Mouse (Mus musculus) intestine, embryonic 16.5 days (tissue): ENCODE data around the gene Psmb9. TPM values are rescaled to one million over a fixed set of nuclear protein-coding genes. Genes with fewer than 3 reads are reported as not detected.
A peak's percentile ranks its signal among the peaks of the same experiment; 100 is the strongest.

ENCODE experiments used
- ATAC-seq: fragments of 200-750 bp; cut with Nextera tagmentation; 2 replicates; pipeline ENCODE4 v1.8.0; 2017; ENCODE audit warnings: moderate TSS enrichment, moderate library complexity
- H3K27ac ChIP-seq: fragments of 300-500 bp; sonication (generic); 2 replicates; pipeline ENCODE4 v1.5.1; 2014; ENCODE audit warnings: mild to moderate bottlenecking, low read length
- H3K27me3 ChIP-seq: fragments of 300-500 bp; sonication (generic); replicated peaks from 2 replicates; pipeline ENCODE4 v1.6.1; 2014; ENCODE audit warnings: low read length, control low read depth, mixed read lengths; ENCODE audit not compliant: control insufficient read depth, insufficient read depth
- H3K36me3 ChIP-seq: fragments of 300-500 bp; sonication (generic); 2 replicates; pipeline ENCODE4 v1.6.1; 2014; ENCODE audit warnings: low read length, control low read depth; ENCODE audit not compliant: control insufficient read depth, insufficient read depth
- H3K4me1 ChIP-seq: fragments of 300-500 bp; sonication (generic); 2 replicates; pipeline ENCODE4 v1.6.1; 2014; ENCODE audit warnings: low read length, control low read depth, mixed read lengths; ENCODE audit not compliant: control insufficient read depth, insufficient read depth
- H3K4me2 ChIP-seq: fragments of 300-500 bp; sonication (generic); 2 replicates; pipeline ENCODE4 v1.6.1; 2014; ENCODE audit warnings: low read depth, low read length, control low read depth
- H3K4me3 ChIP-seq: fragments of 300-500 bp; sonication (generic); 2 replicates; pipeline ENCODE4 v1.5.1; 2014; ENCODE audit warnings: mild to moderate bottlenecking, low read length
- H3K9ac ChIP-seq: fragments of 300-500 bp; sonication (generic); 2 replicates; pipeline ENCODE4 v1.6.1; 2014; ENCODE audit warnings: low read depth, low read length
- H3K9me3 ChIP-seq: fragments of 300-500 bp; sonication (generic); 2 replicates; pipeline ENCODE4 v1.6.1; 2016; ENCODE audit warnings: low read length, control low read depth; ENCODE audit not compliant: control insufficient read depth
- WGBS: fragments of 180-500 bp; shearing (Covaris S2); extraction: QIAGEN DNeasy Blood & Tissue Kit; methylation state at CpG from one replicate; pipeline ENCODE4 v1.1.7; 2014; 5-methylcytosine and 5-hydroxymethylcytosine counted together
- polyA plus RNA-seq: library from polyadenylated mRNA; unstranded; fragments of >200 nt; fragmentation: Nextera tagmentation; extraction: Ambion mirVana; gene quantifications from 2 replicates; pipeline ENCODE4 v1.2.1, GENCODE M21; 2015

The Psmb9 gene
- polyA plus RNA-seq, 1 experiment from 2014 or later, result 13.4 TPM

DNA sequence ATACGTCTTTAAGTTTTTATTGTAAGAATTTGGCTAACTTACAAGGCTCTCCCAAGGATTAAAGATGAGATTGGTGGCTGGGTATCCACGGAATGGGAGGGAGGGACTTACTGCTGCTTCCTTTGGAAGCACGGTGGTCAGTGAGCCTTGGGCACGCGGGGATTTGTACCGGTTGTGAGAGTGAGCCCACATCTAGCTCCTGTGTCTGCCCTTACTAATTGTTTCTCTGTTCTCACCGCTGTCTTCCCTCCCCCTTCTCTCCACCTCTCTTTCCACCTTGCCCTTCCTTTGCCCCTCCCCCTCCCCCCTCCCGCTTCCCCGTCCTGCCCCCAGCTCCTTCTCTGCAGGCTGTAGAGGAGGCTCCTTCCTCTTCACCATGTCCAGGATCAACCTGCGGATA, 20.9 kb upstream of the Psmb9 start:
- H3K4me1 ChIP-seq, result peaks cover 2% of the 10 kb centered on the region
- peaks cover 19% of the 10 kb centered on the region for H3K27me3 ChIP-seq
- H3K4me3 ChIP-seq, result no peak overlapping the region
- no peaks in the 10 kb centered on the region for H3K9me3 ChIP-seq
- no peak overlapping the region for H3K4me2 ChIP-seq
- no peaks in the 10 kb centered on the region for H3K36me3 ChIP-seq
- WGBS, result 23% methylated on average over 10 of the region's 10 CpGs
- no peak for ATAC-seq
- H3K27ac ChIP-seq, result no peak overlapping the region
- H3K9ac ChIP-seq, result no peak overlapping the region

DNA sequence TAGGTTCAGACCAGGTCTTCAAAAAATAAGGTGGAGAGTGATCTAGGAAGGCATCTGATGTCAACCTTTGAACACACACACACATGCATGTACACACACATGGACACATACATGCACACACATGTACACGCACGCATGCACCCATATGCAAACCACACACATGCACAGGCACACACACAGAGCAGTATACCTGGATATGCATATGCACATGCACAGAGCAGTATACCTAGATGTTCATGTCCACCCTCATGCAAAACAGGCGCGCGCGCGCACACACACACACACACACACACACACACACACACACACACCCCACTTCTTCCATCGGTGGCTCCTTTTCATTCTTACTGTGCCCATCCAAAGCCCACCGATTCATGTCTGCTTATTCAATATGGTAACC, 20.3 kb upstream of the Psmb9 start:
- no peak for ATAC-seq
- Histone ChIP-seq H3K27me3 (peaks cover 19% of the 10 kb centered on the region), H3K9ac (no peak overlapping the region), H3K27ac (no peak overlapping the region), H3K4me2 (no peak overlapping the region), H3K9me3 (no peaks in the 10 kb centered on the region), H3K36me3 (no peaks in the 10 kb centered on the region), H3K4me1 (peaks cover 2% of the 10 kb centered on the region), H3K4me3 (no peak overlapping the region)
- 93% methylated on average over 9 of the region's 9 CpGs for WGBS

- H3K9ac ChIP-seq, result no peak overlapping the region
- no peak overlapping the region for H3K4me2 ChIP-seq
- no peaks in the 10 kb centered on the region for H3K9me3 ChIP-seq
- WGBS, result 70% methylated on average over 3 of the region's 3 CpGs
- no peak overlapping the region for H3K27ac ChIP-seq
- no peak overlapping the region for H3K4me3 ChIP-seq
- ATAC-seq, result no peak
- H3K36me3 ChIP-seq, result no peaks in the 10 kb centered on the region
- peaks cover 2% of the 10 kb centered on the region for H3K4me1 ChIP-seq
- H3K27me3 ChIP-seq, result peaks cover 19% of the 10 kb centered on the region
Measured at GRCm38 (mm10) chr17:34207456-34207855, 19.9 kb upstream of the Psmb9 start.

- no peaks in the 10 kb centered on the region for H3K36me3 ChIP-seq
- H3K4me1 ChIP-seq, result peaks cover 2% of the 10 kb centered on the region
- no peak for ATAC-seq
- no peak overlapping the region for H3K4me2 ChIP-seq
- no peak overlapping the region for H3K9ac ChIP-seq
- 86% methylated on average over 5 of the region's 5 CpGs for WGBS
- peaks cover 14% of the 10 kb centered on the region for H3K27me3 ChIP-seq
- no peaks in the 10 kb centered on the region for H3K9me3 ChIP-seq
- H3K4me3 ChIP-seq, result no peak overlapping the region
- no peak overlapping the region for H3K27ac ChIP-seq
Measured at GRCm38 (mm10) chr17:34206731-34207130, 19.2 kb upstream of the Psmb9 start.

GRCm38 (mm10) chr17:34205746-34206176, 18.2 kb upstream of the Psmb9 start:
- Histone ChIP-seq H3K36me3 (no peaks in the 10 kb centered on the region), H3K27ac (no peak overlapping the region), H3K4me1 (peaks cover 2% of the 10 kb centered on the region), H3K4me3 (no peak overlapping the region), H3K9ac (no peak overlapping the region), H3K27me3 (peaks cover 9% of the 10 kb centered on the region), H3K4me2 (no peak overlapping the region), H3K9me3 (no peaks in the 10 kb centered on the region)
- no peak for ATAC-seq
- 30% methylated on average over 9 of the region's 9 CpGs for WGBS

GRCm38 (mm10) chr17:34205021-34205745, 17.6 kb upstream of the Psmb9 start:
- H3K27me3 ChIP-seq, result peaks cover 4% of the 10 kb centered on the region; the same call in 1 of the 2 replicates
- H3K4me3 ChIP-seq, result peak overlapping the region; percentile 78
- no peak overlapping the region for H3K27ac ChIP-seq
- H3K4me2 ChIP-seq, result peak overlapping the region; percentile 98
- no peaks in the 10 kb centered on the region for H3K36me3 ChIP-seq
- peak overlapping the region; percentile 83 for H3K9ac ChIP-seq
- no peaks in the 10 kb centered on the region for H3K9me3 ChIP-seq
- H3K4me1 ChIP-seq, result peaks cover 2% of the 10 kb centered on the region
- ATAC-seq, result peak; percentile 47
- WGBS, result 15% methylated on average over 18 of the region's 18 CpGs

GRCm38 (mm10) chr17:34204303-34205010, 16.9 kb upstream of the Psmb9 start:
- H3K27ac ChIP-seq, result no peak overlapping the region
- peak overlapping the region; percentile 98 for H3K4me2 ChIP-seq
- ATAC-seq, result peak; percentile 61

DNA sequence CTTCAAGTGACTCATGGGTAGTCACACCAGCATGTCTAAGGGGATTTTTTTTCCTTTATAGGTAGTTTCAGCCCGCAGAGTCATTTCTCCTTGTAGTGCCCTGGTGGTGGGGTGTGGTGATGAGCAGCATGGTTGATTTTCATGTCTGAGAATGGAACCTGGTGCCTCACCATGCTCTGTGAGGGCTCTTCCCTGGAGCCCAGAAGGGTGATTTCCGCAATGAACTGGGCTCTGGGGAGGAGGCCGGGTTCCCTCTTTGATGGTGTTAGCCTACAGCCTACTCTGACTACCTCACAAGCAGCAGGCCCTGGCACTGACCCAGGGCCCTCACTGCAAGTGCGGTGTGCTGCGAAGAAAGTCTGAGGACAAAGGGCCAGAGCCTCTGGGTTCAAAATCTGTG, 15.9 kb upstream of the Psmb9 start, which contains the start of gene Tap2:
Tap2 (plus strand) TSS at position 84 of the 400 bp plus-strand sequence.
- Histone ChIP-seq H3K27ac (no peak within 1 kb of the TSS), H3K27me3 (peaks cover 6% of the 10 kb centered on the region; the same call in 1 of the 2 replicates), H3K4me2 (peak within 1 kb of the TSS; percentile 98), H3K9me3 (peaks cover 3% of the 10 kb centered on the region; the same call in 1 of the 2 replicates), H3K36me3 (no peaks in the 10 kb centered on the region), H3K4me3 (peak within 1 kb of the TSS; percentile 78), H3K9ac (peak within 1 kb of the TSS; percentile 83), H3K4me1 (peaks cover 2% of the 10 kb centered on the region)
- 64% methylated on average over 5 of the region's 5 CpGs for WGBS
- ATAC-seq, result no peak

More at GRCm38 (mm10) chr17:34204303-34205010, 16.9 kb upstream of the Psmb9 start:
- Histone ChIP-seq H3K9ac (peak overlapping the region; percentile 83), H3K4me1 (peaks cover 2% of the 10 kb centered on the region), H3K36me3 (no peaks in the 10 kb centered on the region), H3K9me3 (peaks cover 3% of the 10 kb centered on the region; the same call in 1 of the 2 replicates), H3K27me3 (peaks cover 3% of the 10 kb centered on the region; the same call in 1 of the 2 replicates), H3K4me3 (peak overlapping the region; percentile 78)
- under 1% methylated on average over 44 of the region's 44 CpGs for WGBS

GRCm38 (mm10) chr17:34202760-34203442, 15.3 kb upstream of the Psmb9 start:
- 87% methylated on average over 4 of the region's 4 CpGs for WGBS
- Histone ChIP-seq H3K4me1 (peaks cover 4% of the 10 kb centered on the region), H3K27me3 (peaks cover 7% of the 10 kb centered on the region; the same call in 1 of the 2 replicates), H3K27ac (no peak overlapping the region), H3K9ac (no peak overlapping the region), H3K36me3 (no peaks in the 10 kb centered on the region), H3K9me3 (peaks cover 3% of the 10 kb centered on the region; the same call in 1 of the 2 replicates), H3K4me3 (no peak overlapping the region), H3K4me2 (no peak overlapping the region)
- ATAC-seq, result no peak
